Mouse (Mus musculus) yolk sac, embryonic 10.5 days (tissue): ENCODE data around the gene Apba3.
"Not testable (repeated sequence)": the region's sequence is repeated elsewhere in the genome, so short reads cannot be mapped to it uniquely, and the experiment has no call there.

Experiments used
- DNase-seq: peaks from one replicate; pipeline ENCODE4 v3.0.0-alpha.2; 2017; ENCODE audit warnings: low spot score

The Apba3 gene

GRCm38 (mm10) chr10:81266211-81267105, at the start of gene Apba3, which contains the start of gene Mrpl54:
TSS of gene Apba3 (plus strand) at chr10:81266960.
TSS of gene Mrpl54 (minus strand) at chr10:81266934.
- peak; percentile 96 for DNase-seq

- DNase-seq: not testable (repeated sequence)
Measured at GRCm38 (mm10) chr10:81217267-81217666, 49.5 kb upstream of the Apba3 start.

DNA sequence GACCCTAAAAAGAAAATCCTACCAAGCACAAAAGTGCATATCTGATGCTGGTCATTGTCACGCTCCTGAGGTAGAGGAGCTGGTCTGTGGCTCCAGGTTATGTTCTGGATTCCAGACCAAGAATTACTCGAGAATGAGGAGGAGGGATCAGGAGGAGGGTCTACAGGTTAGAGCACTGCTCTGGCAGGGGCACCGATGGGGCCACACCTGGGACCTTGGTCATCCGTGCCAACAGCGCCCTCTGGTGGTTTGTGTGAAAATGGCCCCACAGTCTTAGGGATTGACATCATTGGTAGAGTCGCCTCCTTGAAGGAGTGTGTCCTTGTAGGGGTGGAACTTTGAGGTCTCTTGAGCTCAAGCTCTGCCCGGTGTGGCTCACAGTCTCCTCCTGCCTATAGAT, 48.8 kb upstream of the Apba3 start:
- no peak for DNase-seq

- no peak for DNase-seq
Measured at GRCm38 (mm10) chr10:81221402-81222015, 45.3 kb upstream of the Apba3 start.

- DNase-seq: not testable (repeated sequence)
Measured at GRCm38 (mm10) chr10:81223731-81224130, 43.0 kb upstream of the Apba3 start.

GRCm38 (mm10) chr10:81229735-81230437, 36.9 kb upstream of the Apba3 start:
- no peak for DNase-seq

GRCm38 (mm10) chr10:81230438-81231332, 36.1 kb upstream of the Apba3 start, which contains the start of gene Atcay:
TSS of gene Atcay (minus strand) at chr10:81230833.
- no peak for DNase-seq

DNA sequence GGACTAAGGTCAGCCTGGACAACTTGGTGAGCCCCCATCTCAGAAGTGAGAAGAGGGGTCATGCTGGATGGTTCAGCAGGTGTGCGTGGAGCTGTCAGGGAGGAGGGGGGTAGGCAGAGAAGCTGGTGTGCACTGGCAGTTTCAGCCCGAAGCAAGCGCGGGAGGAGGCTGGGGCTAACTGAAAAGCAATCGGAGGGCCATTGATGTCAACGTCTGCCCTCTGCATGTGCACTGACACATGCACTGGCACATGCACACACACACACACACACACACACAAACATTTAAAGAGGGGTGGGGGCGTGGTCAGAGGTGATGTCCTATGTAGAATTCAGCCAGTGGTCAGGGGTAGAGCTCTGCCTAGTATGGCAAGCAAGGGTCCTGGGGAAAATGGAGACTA, 35.3 kb upstream of the Apba3 start:
- no peak for DNase-seq

DNA sequence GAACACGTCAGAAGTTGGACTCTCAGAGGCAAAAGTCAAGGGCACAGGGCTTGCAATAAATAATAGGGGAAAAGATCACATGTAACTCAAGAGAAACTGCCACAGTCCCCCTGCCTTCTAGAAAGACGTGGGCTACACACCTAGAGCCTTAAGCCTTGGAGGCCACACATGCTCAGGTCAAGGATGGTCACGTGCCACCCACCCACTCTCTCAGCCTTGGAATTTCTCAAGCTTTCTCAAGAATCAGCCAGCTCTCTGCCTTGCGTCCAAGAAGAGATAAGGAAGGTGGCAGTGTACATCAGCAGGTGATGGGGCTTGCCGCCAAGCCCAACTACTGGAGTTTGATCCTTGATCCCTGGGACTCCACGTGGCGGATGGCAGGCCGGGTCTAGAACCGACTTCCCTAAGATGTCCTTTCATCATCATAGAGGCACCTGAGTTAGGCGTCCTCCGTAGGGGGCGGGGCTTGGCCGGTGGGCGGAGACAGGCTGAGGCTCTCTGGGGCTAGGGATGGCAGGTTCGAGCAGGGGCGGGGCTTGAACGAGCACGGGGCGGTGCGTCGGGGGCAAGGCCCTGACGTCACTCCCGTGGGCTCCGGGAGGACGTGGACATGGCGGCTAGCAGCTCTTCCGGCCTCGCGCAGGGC, 34.1 kb upstream of the Apba3 start, which contains the start of gene Zfr2:
Gene Zfr2, plus strand, starts transcription at position 576 of the 646 bp plus-strand sequence.
- DNase-seq: peak; percentile 96

- no peak for DNase-seq
Measured at GRCm38 (mm10) chr10:81233226-81233585, 33.6 kb upstream of the Apba3 start.

DNA sequence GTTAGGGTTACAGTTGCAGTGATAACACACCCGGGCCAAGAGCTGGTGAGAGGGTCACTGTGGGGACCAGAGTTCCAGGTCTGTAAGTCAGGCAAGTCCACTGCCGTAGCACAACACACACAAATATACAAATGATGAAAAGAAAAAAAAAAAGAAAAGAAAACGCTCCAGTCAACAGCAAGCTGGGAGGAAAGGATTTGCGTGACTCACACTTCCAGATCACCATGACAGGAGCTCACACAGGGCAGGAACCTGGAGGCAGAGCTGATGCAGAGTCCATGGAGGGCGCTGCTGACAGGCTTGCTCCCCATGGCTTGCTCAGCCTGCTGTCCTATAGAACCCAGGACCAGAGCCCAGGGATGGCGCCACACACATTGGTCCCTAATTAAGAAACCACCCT, 32.6 kb upstream of the Apba3 start:
- DNase-seq: peak; percentile 63

- DNase-seq: no peak
Measured at GRCm38 (mm10) chr10:81236471-81237268, 30.1 kb upstream of the Apba3 start.

DNA sequence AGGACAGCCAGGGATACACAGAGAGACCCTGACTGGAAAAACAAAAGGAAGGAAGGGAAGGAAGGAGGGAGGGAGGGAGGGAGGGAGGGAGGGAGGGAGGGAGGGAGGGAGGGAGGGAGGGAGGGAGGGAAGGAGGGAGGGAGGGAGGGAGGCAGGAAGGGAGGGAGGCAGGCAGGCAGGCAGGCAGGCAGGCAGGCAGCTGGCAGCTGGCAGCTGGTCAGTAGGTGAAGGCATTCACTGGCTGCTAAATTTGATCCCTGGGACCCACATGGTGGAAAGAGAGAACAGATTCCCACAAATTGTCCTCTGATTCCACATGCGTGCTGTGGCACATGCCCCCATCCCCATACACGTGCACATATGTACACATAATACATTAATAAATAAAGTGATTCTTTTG, 28.1 kb upstream of the Apba3 start:
- DNase-seq: no peak

DNA sequence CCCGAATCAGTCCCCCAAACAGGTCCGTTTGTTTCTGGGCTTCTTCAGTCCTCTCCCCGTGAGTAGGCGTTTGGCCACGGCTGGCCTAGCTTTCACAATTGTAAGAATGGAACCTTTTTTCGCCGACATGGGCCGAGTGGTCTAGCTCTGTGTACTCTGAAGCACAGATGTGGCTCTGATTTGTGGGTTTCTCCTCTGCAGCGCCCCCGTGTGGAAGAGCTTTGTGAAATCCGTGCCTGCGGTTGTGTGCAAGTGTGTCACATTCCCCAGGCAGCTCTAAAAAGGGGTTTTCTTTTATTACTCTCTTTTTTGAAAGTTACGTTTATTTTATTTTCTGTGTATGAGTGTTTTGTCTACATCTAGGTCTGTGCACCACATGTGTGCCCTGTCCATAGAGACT, 25.9 kb upstream of the Apba3 start:
- no peak for DNase-seq

DNA sequence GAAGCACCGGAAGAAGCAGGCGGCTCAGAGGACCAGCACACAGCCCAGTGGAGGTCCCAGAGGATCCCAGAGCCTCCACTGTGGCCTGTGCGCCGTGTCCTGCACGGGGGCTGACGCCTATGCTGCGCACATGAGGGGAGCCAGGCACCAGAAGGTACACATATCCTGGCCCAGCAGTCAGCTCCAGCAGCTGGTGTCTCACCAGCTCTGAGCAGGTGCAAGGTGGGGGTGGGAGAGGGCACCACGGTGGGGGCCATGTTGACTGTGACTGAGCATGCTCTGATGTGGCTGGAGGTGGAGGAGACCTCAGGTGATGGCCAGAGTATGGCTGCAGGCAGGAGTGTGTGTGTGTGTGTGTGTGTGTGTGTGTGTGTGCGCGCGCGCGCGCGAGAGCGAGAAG, 24.7 kb upstream of the Apba3 start:
- no peak for DNase-seq

DNA sequence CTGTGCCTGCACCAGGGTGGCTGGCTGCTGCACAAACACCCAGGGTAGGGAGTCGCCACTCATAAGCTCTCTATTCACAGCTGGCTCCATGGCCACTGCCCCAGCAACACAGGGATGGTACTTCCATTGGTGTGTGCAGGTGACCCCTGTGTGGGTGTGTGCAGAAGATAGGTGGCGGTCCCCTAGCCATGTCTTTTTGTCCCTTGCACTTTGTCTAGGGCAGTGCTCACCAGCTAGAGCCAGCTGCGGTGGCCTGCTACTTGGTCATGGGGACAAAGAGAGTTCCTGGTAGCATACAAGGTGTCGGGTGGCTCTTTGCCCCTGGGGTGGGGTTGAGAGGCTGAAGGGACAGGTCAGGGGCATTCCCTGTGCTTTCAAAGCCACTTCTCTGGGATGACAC, 22.6 kb upstream of the Apba3 start:
- DNase-seq: no peak

DNA sequence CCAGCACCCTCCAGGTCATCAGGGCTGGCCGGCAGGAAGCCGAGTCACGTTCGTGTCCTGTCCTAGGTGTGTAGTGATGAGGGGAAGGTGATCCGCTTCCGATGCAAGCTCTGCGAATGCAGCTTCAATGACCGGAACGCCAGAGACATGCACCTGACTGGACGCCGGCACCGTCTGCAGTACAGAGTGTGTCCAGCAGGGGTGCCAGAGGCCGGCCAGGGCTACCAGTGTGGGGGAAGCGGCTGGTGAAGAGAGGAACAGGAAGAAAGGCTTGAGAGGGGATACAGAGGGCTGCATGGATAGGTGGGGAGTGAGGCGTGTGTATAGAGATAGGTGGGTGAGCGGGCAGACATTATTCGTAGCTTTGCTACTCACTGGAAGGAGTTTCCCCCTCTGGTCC, 22.2 kb upstream of the Apba3 start:
- DNase-seq: peak; percentile 68

GRCm38 (mm10) chr10:81245166-81245565, 21.6 kb upstream of the Apba3 start:
- DNase-seq: no peak

- no peak for DNase-seq
Measured at GRCm38 (mm10) chr10:81247804-81248203, 19.0 kb upstream of the Apba3 start.

- DNase-seq: no peak
Measured at GRCm38 (mm10) chr10:81249442-81249841, 17.3 kb upstream of the Apba3 start.
